Mouse (Mus musculus): ENCODE data around the gene Hoxd8. TPM values are rescaled to one million over a fixed set of nuclear protein-coding genes. Genes with fewer than 3 reads are reported as not detected.

The Hoxd8 gene
- polyA plus RNA-seq, 1 experiment from 2014 or later = not detected

DNA sequence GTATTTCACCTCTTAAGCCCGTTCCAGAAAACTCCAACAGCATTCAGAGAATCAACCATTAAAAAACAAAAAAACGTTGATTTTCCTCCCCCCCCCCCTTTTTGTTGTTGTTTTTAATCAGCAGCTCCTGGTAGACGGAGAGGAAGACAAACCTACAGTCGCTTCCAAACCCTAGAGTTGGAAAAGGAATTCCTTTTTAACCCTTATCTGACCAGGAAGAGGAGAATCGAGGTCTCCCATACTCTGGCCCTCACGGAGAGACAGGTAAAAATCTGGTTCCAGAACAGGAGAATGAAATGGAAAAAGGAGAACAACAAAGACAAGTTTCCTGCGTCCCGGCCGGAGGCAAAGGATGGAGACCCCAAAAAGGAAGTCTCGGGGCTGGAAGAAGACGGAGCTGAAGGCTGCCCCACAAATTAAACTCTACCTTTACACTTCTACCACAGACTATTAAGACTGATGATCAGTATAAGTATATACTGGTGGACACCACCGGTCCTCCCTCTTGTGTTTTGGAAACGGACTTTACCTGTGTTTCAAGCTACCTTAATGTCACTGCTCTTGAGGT, 2.1 kb downstream of the Hoxd8 start:
- Histone ChIP-seq H3K27ac (no peak overlapping the region), H3K4me3 (ENCODE audit: inconsistent target) (no peak overlapping the region), H3K36me3 (ENCODE audit: inconsistent target) (no peaks in the 10 kb centered on the region), H3K79me2 (ENCODE audit: inconsistent target) (no peaks in the 10 kb centered on the region)
- 16% methylated on average over 12 of the region's 13 CpGs for WGBS (ENCODE audit: missing documents)

DNA sequence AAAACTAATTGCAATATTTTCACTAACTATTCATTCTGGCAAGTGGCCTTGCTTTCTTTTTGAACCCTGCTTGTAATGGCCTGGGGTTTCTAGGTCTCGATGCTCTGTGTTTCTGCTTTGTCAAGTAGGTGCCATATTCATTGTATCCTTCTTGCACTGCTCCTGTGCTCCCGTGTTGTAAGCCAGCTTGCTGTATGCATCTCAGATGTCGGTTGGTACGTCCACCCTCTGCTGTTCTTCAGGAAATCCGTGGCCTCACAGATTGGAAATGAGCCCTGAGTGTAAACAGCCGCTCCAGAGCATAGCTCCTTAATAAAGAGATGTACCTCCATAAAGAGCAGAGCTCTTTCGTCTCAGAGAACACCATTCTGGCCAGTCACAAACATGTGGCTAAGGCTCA, 3.2 kb downstream of the Hoxd8 start:
- H3K4me3 ChIP-seq (ENCODE audit: inconsistent target) = no peak overlapping the region
- H3K36me3 ChIP-seq (ENCODE audit: inconsistent target) = no peaks in the 10 kb centered on the region
- H3K79me2 ChIP-seq (ENCODE audit: inconsistent target) = no peaks in the 10 kb centered on the region
- 32% methylated on average over 7 of the region's 7 CpGs for WGBS (ENCODE audit: missing documents)
- H3K27ac ChIP-seq = no peak overlapping the region

DNA sequence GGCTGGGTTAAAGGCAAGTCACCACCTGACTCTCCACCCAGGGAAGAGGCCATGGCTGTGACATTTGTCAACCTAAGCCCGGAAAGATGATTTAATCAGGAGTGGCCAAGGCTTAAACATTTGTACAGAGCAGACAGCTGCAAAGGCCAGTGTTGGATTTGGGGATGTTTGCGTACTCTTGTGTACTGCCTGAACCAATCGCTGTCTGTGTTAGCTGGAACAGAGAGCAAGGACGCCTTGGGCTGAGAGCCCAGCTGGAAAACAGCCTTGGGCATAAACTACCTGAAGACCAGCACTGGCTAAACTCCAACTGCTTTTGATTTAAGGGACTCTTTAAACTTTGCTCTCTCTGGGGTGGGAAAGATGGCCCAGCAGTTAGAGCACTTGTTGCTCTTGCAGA, 4.3 kb downstream of the Hoxd8 start:
- 60% methylated on average over 4 of the region's 4 CpGs for WGBS (ENCODE audit: missing documents)
- no peak overlapping the region for H3K27ac ChIP-seq
- H3K4me3 ChIP-seq (ENCODE audit: inconsistent target) = no peak overlapping the region
- H3K36me3 ChIP-seq (ENCODE audit: inconsistent target) = no peaks in the 10 kb centered on the region
- no peaks in the 10 kb centered on the region for H3K79me2 ChIP-seq (ENCODE audit: inconsistent target)

DNA sequence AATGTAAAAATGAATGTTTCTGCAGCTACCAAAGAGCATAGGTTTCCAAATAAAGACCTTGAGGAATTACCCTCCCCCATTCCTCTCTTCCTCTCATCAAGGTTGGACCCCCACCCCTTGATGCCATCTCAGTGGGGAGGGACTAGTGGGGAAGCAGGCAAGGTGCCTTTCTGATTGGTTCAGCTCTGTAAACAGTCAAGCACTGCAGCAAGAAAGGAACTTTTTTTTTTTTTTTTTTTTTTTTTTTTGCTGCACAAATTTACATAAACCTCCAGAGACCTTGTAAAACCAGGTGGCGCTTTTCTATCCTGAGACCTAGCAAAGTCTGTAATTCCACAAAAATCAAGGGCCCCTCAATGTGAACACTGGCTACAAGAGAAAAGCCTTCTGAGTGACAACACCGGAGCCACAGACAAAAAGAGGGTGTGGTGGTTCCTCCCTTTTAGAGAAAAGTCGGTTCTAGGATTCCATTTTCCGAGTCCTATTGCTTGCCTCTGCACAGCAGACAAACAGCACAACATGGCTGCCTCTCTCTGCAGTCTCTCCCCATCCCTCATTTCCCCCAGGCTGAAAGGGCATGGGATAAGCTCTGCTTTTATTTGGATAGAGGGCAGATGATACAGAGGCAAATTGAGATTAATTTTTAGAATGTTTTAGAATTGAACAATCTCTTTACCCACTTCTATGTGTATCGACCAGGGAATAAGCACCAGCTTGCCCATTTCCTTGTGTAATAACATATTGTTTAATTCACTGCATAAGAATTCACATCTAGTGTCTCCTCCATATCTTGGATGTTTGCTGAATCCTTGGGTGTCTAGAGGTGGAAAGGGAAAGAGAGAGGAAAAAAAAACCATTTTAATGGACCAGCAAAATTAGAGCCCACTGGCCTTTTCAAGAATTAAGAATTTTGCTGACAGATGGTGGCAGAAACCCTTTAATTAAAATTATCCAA, 5.3 kb downstream of the Hoxd8 start:
- no peak overlapping the region for H3K4me3 ChIP-seq (ENCODE audit: inconsistent target)
- no peak overlapping the region for H3K27ac ChIP-seq
- no peaks in the 10 kb centered on the region for H3K79me2 ChIP-seq (ENCODE audit: inconsistent target)
- WGBS (ENCODE audit: missing documents) = 28% methylated on average over 5 of the region's 5 CpGs
- H3K36me3 ChIP-seq (ENCODE audit: inconsistent target) = no peaks in the 10 kb centered on the region

DNA sequence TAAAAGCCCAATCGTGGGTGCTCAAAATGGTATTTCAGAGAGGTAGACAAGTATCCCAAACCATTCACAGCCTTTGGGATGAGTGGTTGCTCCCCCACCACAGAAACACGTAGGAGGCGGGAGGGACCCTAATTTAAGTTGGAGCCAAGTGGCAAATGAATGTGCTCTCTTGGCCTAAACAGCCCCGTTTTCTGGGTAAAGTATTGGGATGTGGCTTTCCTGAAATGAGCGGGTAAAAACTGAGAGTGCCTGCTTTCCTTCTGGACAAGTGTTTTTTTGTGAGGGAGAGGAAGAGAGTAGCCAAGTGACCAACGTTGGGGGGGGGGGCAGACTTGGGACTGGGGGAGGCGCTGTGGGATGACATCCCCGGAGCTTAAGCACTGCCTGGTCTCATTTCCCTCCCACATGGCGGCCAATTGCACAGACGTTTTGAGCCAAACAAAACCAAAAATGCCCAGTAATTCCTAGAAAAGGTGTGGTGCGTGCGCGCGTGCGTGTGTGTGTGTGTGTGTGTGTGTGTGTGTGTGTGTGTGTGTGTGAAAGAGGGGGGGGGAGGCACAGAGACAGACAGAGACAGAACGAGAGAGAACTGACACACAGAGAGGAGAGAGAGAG, 6.6 kb downstream of the Hoxd8 start:
- H3K36me3 ChIP-seq (ENCODE audit: inconsistent target) = no peaks in the 10 kb centered on the region
- no peak overlapping the region for H3K27ac ChIP-seq
- H3K4me3 ChIP-seq (ENCODE audit: inconsistent target) = no peak overlapping the region
- H3K79me2 ChIP-seq (ENCODE audit: inconsistent target) = no peaks in the 10 kb centered on the region
- 12% methylated on average over 15 of the region's 16 CpGs for WGBS (ENCODE audit: missing documents)

DNA sequence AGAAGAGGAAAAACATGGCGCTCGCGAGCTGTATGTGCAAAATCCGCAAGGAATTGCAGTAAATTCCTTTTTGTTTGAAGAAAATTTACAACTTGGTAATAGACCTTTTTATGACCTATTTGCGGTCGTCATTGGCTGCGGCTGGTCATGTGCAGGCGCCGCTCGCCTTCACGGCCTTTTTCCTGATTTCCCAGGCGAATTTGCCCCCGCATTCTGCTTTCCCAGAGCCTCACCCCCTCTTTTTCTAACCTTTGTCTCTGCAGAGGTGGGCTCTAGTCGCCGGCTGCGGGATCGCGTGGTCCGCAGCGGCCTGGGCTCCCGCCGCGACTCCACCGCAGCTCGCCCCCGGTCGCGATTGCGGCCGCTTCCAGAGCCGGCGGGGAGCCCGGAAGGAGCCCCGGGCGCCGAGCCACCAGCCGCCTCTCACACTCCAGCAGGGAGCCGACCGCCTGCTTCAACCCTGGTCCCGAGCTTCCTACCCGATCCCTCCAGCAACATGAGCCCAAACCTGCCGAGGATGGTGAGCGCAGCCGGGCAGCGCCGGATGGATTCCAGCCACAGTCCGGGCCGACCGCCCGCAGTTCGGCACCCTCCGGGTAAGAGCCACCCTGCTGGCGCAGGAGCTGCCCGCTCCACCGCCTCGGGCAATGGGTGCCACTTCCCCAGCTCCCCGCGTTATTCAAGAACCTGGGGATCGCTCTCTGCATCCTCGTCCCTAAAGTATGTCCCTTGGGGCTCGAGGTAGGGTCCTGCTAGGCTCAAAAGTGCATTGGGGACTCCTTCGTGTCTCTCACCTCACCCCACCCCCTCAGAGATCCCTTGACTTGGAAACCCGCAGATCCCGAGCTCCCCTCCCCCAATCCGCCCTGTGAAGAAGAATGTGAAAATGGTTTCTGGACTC, 7.6 kb downstream of the Hoxd8 start, which contains the start of the genes Hoxd3 and Hoxd4:
Hoxd3 (plus strand) TSS at position 207 of the 901 bp plus-strand sequence.
Hoxd4 (plus strand) TSS at position 209 of the 901 bp plus-strand sequence.
- WGBS (ENCODE audit: missing documents) = 4% methylated on average over 65 of the region's 65 CpGs
- Histone ChIP-seq H3K79me2 (ENCODE audit: inconsistent target) (no peaks in the 10 kb centered on the region), H3K27ac (no peak within 1 kb of the TSS), H3K4me3 (ENCODE audit: inconsistent target) (no peak within 1 kb of the TSS), H3K36me3 (ENCODE audit: inconsistent target) (no peaks in the 10 kb centered on the region)

DNA sequence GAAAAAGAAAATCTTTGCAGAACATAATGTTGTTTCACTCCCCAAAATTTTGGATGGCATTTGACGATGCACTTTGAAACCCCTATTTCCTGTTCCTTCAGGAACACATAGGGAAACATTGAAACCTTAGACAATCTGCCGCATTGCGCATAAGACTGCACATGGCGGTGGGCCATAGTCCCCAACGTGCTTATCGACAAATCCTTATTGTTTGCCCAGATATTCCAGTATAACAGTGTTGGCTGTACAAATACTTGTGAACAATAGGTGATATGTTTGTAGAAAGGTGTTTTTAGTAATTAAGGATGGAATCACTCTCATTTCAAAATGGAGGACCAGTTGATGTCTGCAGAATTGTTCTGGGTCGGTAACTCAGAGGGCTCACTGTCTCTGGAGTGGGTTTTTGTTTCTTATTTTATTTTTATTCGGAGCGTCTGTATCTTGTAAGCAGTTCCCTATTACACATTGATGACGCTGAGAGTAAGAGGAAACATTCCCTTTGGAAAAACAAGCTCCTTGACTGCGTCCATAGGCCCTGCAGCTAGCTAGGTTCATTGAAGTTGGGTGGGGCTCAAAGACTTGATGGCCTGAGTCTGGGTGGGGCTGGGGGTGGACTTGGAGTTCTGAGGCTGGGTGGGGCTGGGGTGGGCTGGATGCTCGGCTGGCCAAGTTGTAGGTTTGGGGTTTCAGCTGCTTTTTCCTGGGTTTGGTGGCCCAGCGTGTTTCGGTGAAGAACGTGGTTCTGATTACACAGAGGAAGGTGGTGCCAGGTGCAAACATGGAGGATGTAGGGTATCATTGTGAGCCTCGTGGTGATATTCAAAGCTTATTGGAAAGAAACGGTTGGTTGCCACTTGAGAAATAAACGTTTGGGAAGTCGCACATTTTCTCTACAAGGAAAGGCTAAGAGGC, 9.1 kb downstream of the Hoxd8 start:
- Histone ChIP-seq H3K4me3 (ENCODE audit: inconsistent target) (no peak overlapping the region), H3K36me3 (ENCODE audit: inconsistent target) (no peaks in the 10 kb centered on the region), H3K79me2 (ENCODE audit: inconsistent target) (no peaks in the 10 kb centered on the region), H3K27ac (no peak overlapping the region)
- 30% methylated on average over 19 of the region's 19 CpGs for WGBS (ENCODE audit: missing documents)

DNA sequence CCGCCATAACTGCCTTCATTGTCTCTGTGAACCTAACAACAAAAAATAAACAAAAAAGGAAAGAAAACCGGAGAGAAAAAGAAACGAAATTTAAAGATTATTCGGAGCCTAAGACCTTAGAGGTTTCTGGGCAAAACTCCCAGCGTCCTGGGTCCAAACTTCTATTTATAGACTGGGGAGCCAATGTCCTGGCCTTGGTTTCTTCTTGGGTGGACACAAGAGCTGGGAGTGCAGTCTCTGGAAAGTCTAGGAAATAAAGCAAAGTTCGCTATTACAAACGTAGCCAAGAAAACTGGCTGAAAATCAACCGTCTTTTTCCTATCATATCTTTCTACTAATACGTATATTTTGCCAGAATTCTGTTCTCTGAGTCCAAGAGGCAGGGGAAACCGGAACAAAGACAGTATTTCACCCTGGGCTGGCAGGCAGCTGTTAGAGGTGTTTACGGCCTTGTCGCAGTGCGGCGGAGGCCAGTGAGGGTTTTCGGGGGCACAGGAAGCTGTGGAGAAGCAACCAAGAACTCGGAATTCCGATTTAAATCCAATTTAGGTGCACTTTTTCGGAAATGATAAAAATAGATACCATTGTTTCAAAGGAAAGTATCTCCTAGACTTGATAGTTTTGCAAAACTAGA, 9.9 kb downstream of the Hoxd8 start:
- Histone ChIP-seq H3K27ac (no peak overlapping the region), H3K36me3 (ENCODE audit: inconsistent target) (no peaks in the 10 kb centered on the region), H3K4me3 (ENCODE audit: inconsistent target) (no peak overlapping the region), H3K79me2 (ENCODE audit: inconsistent target) (no peaks in the 10 kb centered on the region)
- WGBS (ENCODE audit: missing documents) = 12% methylated on average over 18 of the region's 18 CpGs

DNA sequence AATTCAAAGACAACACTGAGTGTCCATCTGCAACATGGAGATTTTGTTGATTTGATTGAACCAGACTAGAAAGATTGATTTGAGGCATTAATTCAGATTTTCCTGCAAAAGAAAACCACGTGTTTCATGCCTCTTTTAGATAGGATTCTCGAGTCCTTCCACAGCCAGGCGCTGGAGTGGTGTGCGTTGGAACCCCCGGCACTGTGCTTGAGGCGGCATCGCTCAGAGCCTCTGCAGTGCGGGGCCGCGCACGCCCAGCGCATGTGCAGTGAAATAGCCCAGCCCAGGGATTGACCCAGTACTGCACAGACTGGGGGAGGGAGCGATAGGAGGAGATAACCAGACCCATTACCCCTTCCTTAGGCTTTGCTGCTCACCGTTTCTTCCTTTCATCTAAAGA, 10.5 kb downstream of the Hoxd8 start:
- no peak overlapping the region for H3K27ac ChIP-seq
- no peaks in the 10 kb centered on the region for H3K79me2 ChIP-seq (ENCODE audit: inconsistent target)
- WGBS (ENCODE audit: missing documents) = 6% methylated on average over 14 of the region's 14 CpGs
- no peak overlapping the region for H3K4me3 ChIP-seq (ENCODE audit: inconsistent target)
- H3K36me3 ChIP-seq (ENCODE audit: inconsistent target) = no peaks in the 10 kb centered on the region

DNA sequence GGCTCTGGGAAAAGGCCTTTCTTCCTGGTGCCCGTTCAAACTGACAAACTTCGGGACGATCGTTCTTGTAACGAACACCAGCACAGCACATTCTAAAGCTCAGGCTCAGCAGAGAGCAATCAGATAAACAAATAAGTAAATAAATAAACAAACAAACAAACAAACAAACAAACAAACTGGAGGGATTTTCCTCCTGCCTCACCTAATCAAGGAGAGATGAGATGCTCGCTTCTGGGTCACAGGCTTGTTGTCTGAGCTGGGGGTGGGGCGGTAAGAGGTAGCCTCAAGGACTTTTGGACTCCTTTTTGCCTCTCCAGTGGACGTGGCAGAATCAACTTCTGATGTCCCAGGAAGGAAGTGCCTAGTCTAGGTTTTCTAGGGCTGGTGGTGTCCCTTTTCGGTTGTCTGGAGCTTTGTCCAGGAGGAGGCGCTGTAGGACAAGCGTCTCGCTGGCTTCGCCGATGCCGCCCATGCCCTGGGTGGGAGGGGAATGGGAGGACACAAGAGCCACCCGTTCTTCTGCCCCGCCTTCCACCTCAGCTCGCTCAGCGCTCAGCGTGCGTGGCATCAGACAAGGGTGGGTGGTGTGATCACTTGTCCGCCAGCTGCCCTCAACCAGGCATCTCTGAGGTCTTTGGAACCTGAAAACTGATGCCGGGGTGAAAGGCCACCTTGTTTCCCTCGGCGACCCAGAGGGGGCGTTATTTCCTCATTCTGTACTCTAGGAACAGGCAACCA, 11.3 kb downstream of the Hoxd8 start:
- Histone ChIP-seq H3K4me3 (ENCODE audit: inconsistent target) (no peak overlapping the region), H3K27ac (no peak overlapping the region), H3K36me3 (ENCODE audit: inconsistent target) (no peaks in the 10 kb centered on the region), H3K79me2 (ENCODE audit: inconsistent target) (no peaks in the 10 kb centered on the region)
- WGBS (ENCODE audit: missing documents) = 3% methylated on average over 24 of the region's 26 CpGs

DNA sequence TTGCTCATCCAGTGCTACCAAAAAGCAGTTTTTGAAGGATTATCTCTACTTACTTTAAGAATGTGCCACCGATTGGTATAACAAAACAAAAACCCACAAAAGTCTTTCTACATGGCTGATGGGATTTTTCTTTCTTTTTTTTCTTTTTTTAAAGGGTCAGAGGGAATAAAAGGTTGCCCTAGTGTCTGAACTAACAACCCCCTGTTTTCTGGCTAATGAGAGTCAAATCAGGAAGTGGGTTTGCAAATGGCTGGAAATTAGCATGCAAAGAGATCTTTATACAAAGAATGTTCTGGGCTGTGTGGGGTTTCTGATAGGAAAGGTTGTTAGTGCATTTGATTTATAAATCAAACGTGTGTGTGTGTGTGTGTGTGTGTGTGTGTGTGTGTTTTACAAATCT, 16.0 kb downstream of the Hoxd8 start:
- H3K36me3 ChIP-seq (ENCODE audit: inconsistent target) = no peaks in the 10 kb centered on the region
- H3K27ac ChIP-seq = no peak overlapping the region
- 43% methylated on average over 2 of the region's 2 CpGs for WGBS (ENCODE audit: missing documents)
- H3K79me2 ChIP-seq (ENCODE audit: inconsistent target) = no peaks in the 10 kb centered on the region
- no peak overlapping the region for H3K4me3 ChIP-seq (ENCODE audit: inconsistent target)

DNA sequence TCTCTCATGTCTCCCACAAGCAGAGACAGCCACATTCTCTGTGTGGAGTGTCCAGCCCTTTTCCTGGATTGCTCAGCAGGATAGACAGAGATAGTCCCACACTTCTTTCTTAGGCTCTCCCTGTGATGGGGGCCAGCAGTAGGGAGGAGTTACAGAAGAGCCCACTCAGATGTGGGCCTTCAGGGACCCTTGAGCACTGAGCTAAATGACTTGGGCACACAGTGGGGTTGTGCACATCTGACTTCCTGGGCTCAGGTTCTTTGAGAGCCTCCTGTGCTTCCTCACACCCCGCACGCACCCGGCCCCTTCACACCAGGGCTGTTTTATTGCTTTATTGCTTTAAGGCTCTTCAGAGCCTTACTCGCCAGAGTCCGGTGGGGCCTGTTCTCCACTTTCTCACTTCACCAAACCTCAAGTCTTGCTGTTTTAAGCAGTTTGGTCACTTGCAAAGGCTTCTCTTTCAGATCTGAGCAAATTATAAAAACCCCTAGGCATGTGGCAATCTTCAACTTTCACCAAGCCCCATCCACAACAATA, 16.6 kb downstream of the Hoxd8 start:
- H3K27ac ChIP-seq = no peak overlapping the region
- H3K79me2 ChIP-seq (ENCODE audit: inconsistent target) = no peaks in the 10 kb centered on the region
- WGBS (ENCODE audit: missing documents) = 65% methylated on average over 5 of the region's 5 CpGs
- H3K4me3 ChIP-seq (ENCODE audit: inconsistent target) = no peak overlapping the region
- H3K36me3 ChIP-seq (ENCODE audit: inconsistent target) = no peaks in the 10 kb centered on the region

Measured in macrophage (primary cell).